Mouse (Mus musculus) thymus, adult 2 months (tissue): ENCODE data around the gene Klf15.

Experiments used
- CTCF ChIP-seq: fragments of 200-500 bp; IDR thresholded peaks from 2 replicates; pipeline ENCODE4 v1.5.1; 2012; ENCODE audit warnings: mild to moderate bottlenecking, control low read depth, low read length, moderate library complexity, borderline replicate concordance; ENCODE audit not compliant: control insufficient read depth, poor library complexity, insufficient read depth; ENCODE audit errors: extremely low read depth
- POLR2A ChIP-seq: fragments of 200-500 bp; IDR thresholded peaks from 2 replicates; pipeline ENCODE4 v1.6.1; 2012; ENCODE audit warnings: mild to moderate bottlenecking, low read length, control low read depth, moderate library complexity; ENCODE audit not compliant: control insufficient read depth, poor library complexity, insufficient read depth; ENCODE audit errors: extremely low read depth

DNA sequence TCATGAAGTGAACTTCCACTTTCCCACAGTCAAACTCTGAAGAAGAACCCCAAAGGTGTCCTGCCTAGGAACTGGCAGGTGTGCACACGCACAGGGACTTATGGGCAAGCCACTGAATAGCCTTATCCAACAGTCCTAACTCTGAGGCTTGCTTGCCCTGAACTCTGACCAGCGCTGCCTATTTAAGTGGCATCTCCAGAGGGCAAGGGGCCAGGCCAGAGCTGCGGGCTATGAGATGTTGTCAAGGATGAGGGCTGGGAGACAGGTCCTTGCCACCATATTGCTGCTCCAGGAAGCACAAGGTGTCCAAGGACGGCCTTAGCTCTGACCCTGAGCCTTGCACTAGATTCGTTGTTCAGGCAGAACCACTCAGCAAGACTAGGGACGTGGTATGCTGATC, 6.7 kb downstream of the Klf15 start:
- TF ChIP-seq CTCF (no peak), POLR2A (no peak)
